Mouse (Mus musculus) frontal cortex, postnatal 10 days (tissue): ENCODE measurements around the gene Lrp1.

Experiments
- DNase-seq, 2 experiments: peaks; one replicate each; pipeline ENCODE4 v3.0.0; 2022; ENCODE audit warnings: low spot score in 2 of 2, mixed read lengths in 1 of 2

The Lrp1 gene

DNA sequence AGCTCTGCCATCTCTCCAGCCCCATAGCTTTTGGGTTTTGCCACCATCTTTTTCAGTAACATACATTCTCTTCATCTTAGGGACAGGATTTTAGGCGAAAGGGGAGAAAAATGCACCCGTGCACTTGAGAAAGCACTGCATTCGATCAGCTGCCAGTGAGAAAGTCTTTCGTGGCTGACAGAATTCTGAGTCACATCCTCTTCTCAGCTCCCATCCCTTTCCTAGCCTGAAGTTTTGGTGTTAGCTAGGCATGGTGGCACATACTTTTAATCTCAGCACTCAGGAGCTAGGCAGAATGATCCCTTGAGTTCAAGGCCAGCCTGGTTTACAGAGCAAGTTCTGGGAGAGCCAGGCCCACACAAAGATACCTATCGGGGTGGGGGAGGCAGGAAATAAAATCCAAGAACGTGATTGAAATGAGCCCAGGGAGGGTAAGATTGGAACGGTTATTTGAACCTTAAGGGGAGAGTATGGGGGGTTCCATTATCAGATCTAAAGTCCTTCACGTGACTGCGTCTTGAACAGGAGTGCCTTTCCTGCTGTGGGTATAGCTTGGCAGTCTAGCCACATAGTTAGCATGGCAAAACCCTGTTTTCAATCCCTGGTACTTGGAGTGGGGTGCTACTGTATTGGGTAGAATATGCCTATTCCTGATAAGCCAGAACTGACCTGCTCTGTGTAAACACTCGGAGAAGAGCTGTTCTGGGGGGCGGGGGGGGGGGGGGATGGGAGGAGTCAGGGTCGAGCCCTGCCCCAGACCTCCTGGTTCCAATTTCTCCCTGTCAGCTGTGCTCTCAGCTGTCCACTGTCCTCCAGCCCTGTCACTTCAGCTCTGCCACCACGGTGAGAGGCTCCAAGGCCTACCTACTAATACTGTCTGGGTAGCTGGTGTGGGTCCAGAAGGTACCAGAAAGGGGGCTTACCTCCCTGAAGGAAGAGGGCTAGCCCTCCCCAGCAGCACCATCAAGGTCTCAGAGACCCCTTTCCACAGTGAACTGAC lies 119.8 kb downstream of the Lrp1 start, which contains the start of gene Stac3:
Stac3 (plus strand) TSS at position 793 of the 1,000 bp plus-strand sequence.
- DNase-seq = no peak

DNA sequence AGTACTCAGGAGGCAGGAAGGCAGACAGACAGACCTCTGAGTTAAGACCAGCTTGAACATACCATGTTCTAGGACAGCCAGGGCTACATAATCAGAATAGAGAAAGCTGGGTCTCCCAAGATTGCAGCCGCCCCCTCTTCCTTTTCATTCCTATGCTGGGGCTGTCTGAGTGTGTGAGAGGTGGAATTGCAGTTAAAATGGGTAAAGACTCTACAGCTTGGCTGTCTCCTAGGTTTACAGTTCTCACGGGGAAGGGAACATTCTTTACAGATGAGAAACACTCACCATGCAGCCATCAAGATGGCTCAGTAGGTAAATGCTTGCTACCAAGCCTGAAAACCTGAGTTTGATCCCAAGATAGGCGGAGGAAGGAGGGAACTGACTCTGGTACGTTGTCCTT lies 120.9 kb downstream of the Lrp1 start:
- no peak for DNase-seq

DNA sequence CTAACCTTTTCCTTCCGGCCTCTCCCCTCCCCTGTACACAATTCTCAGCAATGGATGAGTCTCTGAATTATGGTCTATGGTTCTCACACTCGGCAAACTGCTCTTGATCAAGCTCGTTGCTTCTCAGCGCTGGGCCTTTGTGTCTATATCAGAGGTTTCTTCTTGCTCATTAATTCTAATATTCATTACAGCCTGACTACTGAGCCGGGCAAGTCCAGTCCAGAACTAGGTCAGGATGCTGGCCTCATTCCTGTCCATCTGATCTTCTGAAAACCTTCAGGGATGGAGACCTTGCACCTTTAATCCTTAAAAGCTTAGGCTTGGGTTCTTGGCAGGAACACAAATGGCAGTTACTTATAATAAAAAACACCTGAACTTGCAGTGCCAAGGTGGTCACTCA lies 121.4 kb downstream of the Lrp1 start:
- no peak for DNase-seq

DNA sequence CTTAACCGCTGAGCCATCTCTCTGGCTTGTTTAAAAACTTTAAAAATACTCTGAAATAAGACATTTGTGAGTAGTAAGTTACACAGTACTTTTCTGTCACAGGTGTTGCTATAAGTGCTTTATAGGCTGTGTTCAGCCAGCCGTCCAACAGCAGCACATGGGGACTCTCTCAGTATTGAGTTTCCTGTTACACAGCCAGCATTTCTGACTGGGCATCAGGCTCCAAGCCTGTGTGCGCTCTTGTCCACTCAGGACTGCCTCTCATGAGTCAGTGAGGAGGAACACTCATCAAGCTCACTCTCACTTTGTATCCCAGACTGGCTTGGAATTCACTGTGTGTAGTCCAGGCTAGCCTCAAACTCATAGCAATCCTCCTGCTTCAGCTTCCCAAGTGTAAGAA lies 124.8 kb downstream of the Lrp1 start:
- DNase-seq = no peak

DNA sequence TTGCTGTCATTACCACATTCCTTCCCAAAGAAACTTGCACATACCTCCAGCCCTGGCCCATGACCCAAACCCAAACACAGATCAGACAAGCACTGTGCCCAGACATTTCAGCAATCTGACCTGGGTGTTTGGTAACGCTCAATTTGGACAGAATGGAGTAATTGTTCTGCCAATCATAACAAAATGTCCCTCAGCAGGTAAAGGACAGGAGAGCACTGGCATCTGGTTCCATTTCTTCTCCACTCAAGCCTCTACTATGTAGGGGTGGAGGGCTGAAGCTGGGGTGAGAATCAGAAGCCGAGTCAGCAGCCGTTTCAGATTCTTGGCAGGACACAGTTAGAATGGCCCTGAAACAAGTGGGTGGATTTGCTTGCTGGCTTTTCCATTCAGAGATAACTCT lies 128.8 kb downstream of the Lrp1 start:
- DNase-seq = no peak

DNA sequence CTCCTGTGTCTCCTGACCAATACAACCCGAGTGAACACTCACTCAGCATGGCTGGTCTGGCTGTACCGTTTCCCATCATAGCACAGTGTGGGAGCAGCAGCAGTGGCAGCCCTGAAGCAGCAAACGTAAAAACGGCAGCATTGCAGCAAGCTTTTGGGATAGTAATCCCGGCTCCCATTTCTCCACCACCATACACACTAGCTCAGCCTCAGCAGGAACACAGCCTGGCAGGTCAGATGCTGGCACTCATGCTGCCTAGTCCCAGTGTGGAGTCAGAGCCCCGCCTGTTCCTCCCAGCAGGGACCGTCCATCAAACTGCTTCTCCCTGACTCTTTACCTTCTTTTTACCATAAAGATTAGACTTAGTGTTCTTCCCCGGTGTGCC lies 129.8 kb downstream of the Lrp1 start:
- no peak for DNase-seq

DNA sequence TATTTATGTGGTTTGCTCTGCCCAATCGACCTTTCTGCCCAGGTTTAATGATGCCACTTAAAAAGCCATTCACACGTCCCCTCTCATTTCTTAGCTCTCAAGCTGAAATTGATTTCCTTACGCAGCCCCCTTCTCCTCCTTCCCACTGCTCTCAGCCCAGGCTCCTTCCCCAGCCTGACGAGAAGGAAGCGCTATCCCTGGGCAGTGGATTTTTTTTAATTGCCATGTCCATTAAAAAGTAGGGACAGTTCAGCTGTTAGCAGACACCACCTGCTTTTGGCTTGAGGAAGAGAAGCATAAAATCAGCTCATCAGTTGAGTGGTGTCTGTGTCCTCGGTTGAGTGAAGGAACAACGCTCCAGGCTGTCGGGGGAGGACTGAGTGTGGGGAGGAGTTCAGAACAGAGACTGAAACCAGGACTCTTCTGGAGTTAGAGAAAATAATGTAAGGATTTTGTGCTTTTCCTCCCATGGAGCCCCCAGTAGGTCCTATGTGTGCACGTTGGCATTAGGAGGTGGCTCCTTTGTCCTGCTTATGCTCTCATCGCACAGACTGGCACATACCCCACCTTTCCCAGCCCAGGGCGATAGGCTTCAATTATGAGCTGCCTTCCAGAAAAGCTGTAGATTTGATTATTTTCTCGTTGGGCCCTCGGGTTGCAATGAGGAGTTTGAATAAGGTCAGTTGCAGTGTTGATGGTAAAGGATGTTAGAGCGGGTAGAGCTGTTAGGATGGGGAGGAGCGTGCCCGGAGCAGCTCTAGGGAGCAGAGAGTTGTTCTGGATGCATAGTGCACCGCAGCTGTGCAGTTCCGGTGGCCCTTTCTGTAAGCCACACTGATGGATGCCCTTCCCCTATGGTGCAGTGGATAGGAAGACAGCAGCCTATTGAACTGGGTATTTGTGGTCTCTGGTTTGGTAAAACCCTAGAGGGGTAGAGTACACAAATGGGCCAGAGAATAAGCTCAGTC lies 130.5 kb downstream of the Lrp1 start:
- no peak for DNase-seq

DNA sequence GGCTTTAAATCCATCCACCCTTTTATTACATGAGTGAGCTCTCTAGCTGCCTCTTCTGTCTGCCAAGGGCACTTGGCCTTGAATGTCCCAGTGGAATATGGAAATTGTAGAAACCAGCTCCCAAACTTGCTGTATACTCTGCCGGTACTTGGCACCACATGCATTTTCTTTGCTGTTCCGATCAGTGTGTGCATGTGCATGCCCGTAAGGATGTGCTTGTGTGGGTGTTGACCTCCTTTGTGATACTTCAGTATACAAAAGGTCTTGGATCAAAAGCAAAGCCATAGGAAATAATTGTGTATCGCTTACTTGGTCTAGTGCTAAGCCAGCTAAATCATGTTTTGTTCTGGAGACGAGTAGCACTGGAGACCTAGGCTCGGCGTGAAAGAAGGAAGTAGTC lies 132.1 kb downstream of the Lrp1 start:
- no peak for DNase-seq
